Mouse (Mus musculus) cerebellum, postnatal 10 days (tissue): Measurements from ENCODE around the gene Mitf.

Experiments
- DNase-seq, 2 experiments: peaks; one replicate each; pipeline ENCODE4 v3.0.0; 2021; ENCODE audit warnings: mixed read lengths in 2 of 2

Mitf gene

GRCm38 (mm10) chr6:97951711-97952110 lies 144.9 kb downstream of the Mitf start:
- no peak for DNase-seq

GRCm38 (mm10) chr6:97952845-97953244 lies 146.0 kb downstream of the Mitf start:
- peak in 1 of 2 experiments; percentile 10 for DNase-seq

- no peak for DNase-seq
Observed at GRCm38 (mm10) chr6:97956121-97956520, 149.3 kb downstream of the Mitf start.

- DNase-seq, result no peak
Observed at GRCm38 (mm10) chr6:97956636-97957035, 149.8 kb downstream of the Mitf start.

GRCm38 (mm10) chr6:97958276-97958675 lies 151.4 kb downstream of the Mitf start:
- DNase-seq, result no peak

GRCm38 (mm10) chr6:97961776-97962175 lies 154.9 kb downstream of the Mitf start:
- no peak for DNase-seq

GRCm38 (mm10) chr6:97962311-97962710 lies 155.5 kb downstream of the Mitf start:
- no peak for DNase-seq

- DNase-seq, result no peak
Observed at GRCm38 (mm10) chr6:97964750-97965149, 157.9 kb downstream of the Mitf start.

GRCm38 (mm10) chr6:97981668-97982067 lies 174.8 kb downstream of the Mitf start:
- DNase-seq, result no peak

- no peak for DNase-seq
Observed at GRCm38 (mm10) chr6:97985658-97986057, 178.8 kb downstream of the Mitf start.

- no peak for DNase-seq
Observed at GRCm38 (mm10) chr6:97986417-97986816, 179.6 kb downstream of the Mitf start.

GRCm38 (mm10) chr6:97993507-97993906 lies 186.7 kb downstream of the Mitf start:
- DNase-seq, result no peak

- no peak for DNase-seq
Observed at GRCm38 (mm10) chr6:97995606-97996307, 188.9 kb downstream of the Mitf start.

- no peak for DNase-seq
Observed at GRCm38 (mm10) chr6:98001551-98001950, 194.7 kb downstream of the Mitf start.

GRCm38 (mm10) chr6:98003114-98003513 lies 196.3 kb downstream of the Mitf start:
- DNase-seq, result peak; percentile 30 to 76

GRCm38 (mm10) chr6:98005566-98005965 lies 198.7 kb downstream of the Mitf start:
- DNase-seq, result peak; percentile 52 to 68

GRCm38 (mm10) chr6:98015066-98015465 lies 208.2 kb downstream of the Mitf start:
- DNase-seq, result no peak

- DNase-seq, result no peak
Observed at GRCm38 (mm10) chr6:98015819-98016218, 209.0 kb downstream of the Mitf start.

- DNase-seq, result no peak
Observed at GRCm38 (mm10) chr6:98023876-98024275, 217.0 kb downstream of the Mitf start.

GRCm38 (mm10) chr6:98038513-98038912 lies 231.7 kb downstream of the Mitf start:
- DNase-seq, result no peak

- DNase-seq, result no peak
Observed at GRCm38 (mm10) chr6:98041795-98042194, 234.9 kb downstream of the Mitf start.

GRCm38 (mm10) chr6:98046295-98047108 lies 239.7 kb downstream of the Mitf start:
- DNase-seq, result peak; percentile 37 to 57

- DNase-seq, result peak; percentile 59 to 61
Observed at GRCm38 (mm10) chr6:98047741-98048140, 240.9 kb downstream of the Mitf start.
